Mouse (Mus musculus) spleen, adult 2 months (tissue): ENCODE results near the gene Prmt1.

Experiments
- CTCF ChIP-seq: fragments of 200-500 bp; IDR thresholded peaks from 2 replicates; pipeline ENCODE4 v1.5.1; 2011; ENCODE audit warnings: mild to moderate bottlenecking, inconsistent platforms; ENCODE audit not compliant: insufficient read depth, insufficient read length, insufficient replicate concordance; ENCODE audit errors: extremely low read depth
- POLR2A ChIP-seq: fragments of 200-500 bp; IDR thresholded peaks from 2 replicates; pipeline ENCODE4 v1.6.1; 2011; ENCODE audit warnings: low read depth, low read length, inconsistent platforms

DNA sequence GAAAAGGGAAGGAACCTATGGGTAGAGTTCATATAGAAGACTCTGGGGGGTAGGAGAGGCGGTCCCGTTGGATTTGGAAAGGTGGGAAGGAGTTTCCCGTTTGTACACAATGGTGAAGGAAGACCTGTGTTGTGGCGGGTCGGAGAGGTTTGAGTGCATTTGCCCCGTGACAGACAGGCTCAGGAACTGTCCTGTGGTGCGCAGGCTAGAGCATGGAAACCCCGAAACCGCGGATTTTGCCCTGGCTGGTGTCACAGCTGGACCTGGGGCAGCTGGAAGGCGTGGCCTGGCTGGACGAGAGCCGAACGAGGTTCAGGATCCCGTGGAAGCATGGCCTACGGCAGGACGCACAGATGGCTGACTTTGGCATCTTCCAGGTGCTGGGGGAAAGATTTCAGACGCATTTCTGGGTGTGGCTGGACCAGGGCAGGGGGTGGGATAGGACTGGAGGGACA lies 12.2 kb upstream of the Prmt1 start, which contains the start of gene Bcl2l12:
- TF ChIP-seq POLR2A (no peak), CTCF (no peak)
